Comparison of ENCODE assay signal across 24 mouse cellular contexts in genomic region chr1:151816051-151816450, GRCm38 (mm10).
"Had no signal": no experiment of that assay in that cellular context is flagged by ENCODE, and none has a peak within 500 bp of the region (broad histone marks: within the 10 kb centered on the region; RNA-seq: fewer than 3 reads in every experiment).

No protein-coding gene starts in this region.

- H3K9me3 ChIP-seq: embryonic facial prominence, embryonic 10.5 days; embryonic facial prominence, embryonic 12.5 days; embryonic facial prominence, embryonic 13.5 days; embryonic facial prominence, embryonic 15.5 days; forebrain, embryonic 10.5 days; forebrain, embryonic 12.5 days; forebrain, embryonic 13.5 days; forebrain, embryonic 15.5 days had no signal

- DNase-seq: cerebellum, adult 9-10 months; cerebellum, adult 9-11 months; cerebellum, postnatal 10 days; cerebellum, postnatal 14 days; cerebellum, postnatal 25 days; cerebellum, postnatal 36 days; embryo, embryonic 11 days; forebrain, postnatal 0 days; gastrocnemius, adult 2 months; gastrocnemius, postnatal 10 days; gastrocnemius, postnatal 14 days; gastrocnemius, postnatal 25 days; gastrocnemius, postnatal 36 days; heart, adult 18-20 months; heart, adult 2 months had no signal

- H3K4me2 ChIP-seq: embryonic facial prominence, embryonic 12.5 days; embryonic facial prominence, embryonic 13.5 days; embryonic facial prominence, embryonic 15.5 days; forebrain, embryonic 12.5 days; forebrain, embryonic 13.5 days; forebrain, embryonic 15.5 days had no signal

- H3K4me3 ChIP-seq: embryonic facial prominence, embryonic 10.5 days; embryonic facial prominence, embryonic 12.5 days; embryonic facial prominence, embryonic 13.5 days; embryonic facial prominence, embryonic 15.5 days; erythroblast, embryonic 14.5 days; forebrain, embryonic 10.5 days; forebrain, embryonic 12.5 days; forebrain, embryonic 13.5 days; forebrain, embryonic 15.5 days; gastrocnemius, adult 2 months; heart, adult 2 months had no signal

- H3K4me1 ChIP-seq: embryonic facial prominence, embryonic 10.5 days; embryonic facial prominence, embryonic 12.5 days; embryonic facial prominence, embryonic 15.5 days; forebrain, embryonic 10.5 days; forebrain, embryonic 13.5 days had no signal

- H3K27me3 ChIP-seq: embryonic facial prominence, embryonic 12.5 days; embryonic facial prominence, embryonic 13.5 days; embryonic facial prominence, embryonic 15.5 days; forebrain, embryonic 12.5 days; forebrain, embryonic 13.5 days; forebrain, embryonic 15.5 days had no signal

- H3K9ac ChIP-seq: embryonic facial prominence, embryonic 12.5 days; embryonic facial prominence, embryonic 13.5 days; embryonic facial prominence, embryonic 15.5 days; forebrain, embryonic 12.5 days; forebrain, embryonic 13.5 days; forebrain, embryonic 15.5 days; forebrain, postnatal 0 days had no signal

- H3K27ac ChIP-seq: embryonic facial prominence, embryonic 10.5 days; embryonic facial prominence, embryonic 12.5 days; embryonic facial prominence, embryonic 13.5 days; embryonic facial prominence, embryonic 15.5 days; forebrain, embryonic 10.5 days; forebrain, embryonic 12.5 days; forebrain, embryonic 13.5 days; forebrain, embryonic 15.5 days; gastrocnemius, adult 2 months; heart, adult 2 months had no signal
